Mouse (Mus musculus) layer of hippocampus, adult 9-10 months (tissue): ENCODE data around the gene Olfr1426.
"Not testable (repeated sequence)": the region's sequence is repeated elsewhere in the genome, so short reads cannot be mapped to it uniquely, and the experiment has no call there.

Experiments
- DNase-seq: peaks from one replicate; pipeline ENCODE4 v3.0.0; 2022; ENCODE audit warnings: low spot score

The Olfr1426 gene

GRCm38 (mm10) chr19:12091913-12092312 is at the start of gene Olfr1426:
TSS of gene Olfr1426 (minus strand) at chr19:12092013.
- no peak for DNase-seq

- DNase-seq = peak; percentile 54
These were observed 42.5 kb upstream of the Olfr1426 start for GRCm38 (mm10) chr19:12134289-12134688.

GRCm38 (mm10) chr19:12123103-12123502 is 31.3 kb upstream of the Olfr1426 start, which contains the start of gene Olfr76:
TSS of gene Olfr76 (minus strand) at chr19:12123203.
- no peak for DNase-seq

GRCm38 (mm10) chr19:12116464-12116863 is 24.7 kb upstream of the Olfr1426 start:
- DNase-seq = no peak

- no peak for DNase-seq
These were observed 24.0 kb upstream of the Olfr1426 start, which contains the start of gene Olfr1428 for GRCm38 (mm10) chr19:12115797-12116196. TSS of gene Olfr1428 (minus strand) at chr19:12115897.

GRCm38 (mm10) chr19:12113807-12114206 is 22.0 kb upstream of the Olfr1426 start:
- no peak for DNase-seq

- DNase-seq = no peak
These were observed 12.7 kb upstream of the Olfr1426 start for GRCm38 (mm10) chr19:12104541-12104940.

- no peak for DNase-seq
These were observed 11.4 kb upstream of the Olfr1426 start, which contains the start of gene Olfr1427 for GRCm38 (mm10) chr19:12103234-12103633. TSS of gene Olfr1427 (minus strand) at chr19:12103334.

- not testable (repeated sequence) for DNase-seq
These were observed 14.2 kb downstream of the Olfr1426 start, which contains the start of gene Olfr1425 for GRCm38 (mm10) chr19:12077631-12078030. TSS of gene Olfr1425 (minus strand) at chr19:12077731.

GRCm38 (mm10) chr19:12069546-12069945 is 22.3 kb downstream of the Olfr1426 start:
- not testable (repeated sequence) for DNase-seq

- DNase-seq = not testable (repeated sequence)
These were observed 24.0 kb downstream of the Olfr1426 start for GRCm38 (mm10) chr19:12067806-12068205.

- DNase-seq = not testable (repeated sequence)
These were observed 29.2 kb downstream of the Olfr1426 start, which contains the start of gene Olfr1424 for GRCm38 (mm10) chr19:12062582-12062981. TSS of gene Olfr1424 (minus strand) at chr19:12062682.

GRCm38 (mm10) chr19:12043163-12043562 is 48.6 kb downstream of the Olfr1426 start:
- DNase-seq = no peak

GRCm38 (mm10) chr19:12041217-12041616 is 50.6 kb downstream of the Olfr1426 start, which contains the start of gene Olfr1423:
TSS of gene Olfr1423 (minus strand) at chr19:12041317.
- no peak for DNase-seq

GRCm38 (mm10) chr19:12037727-12038126 is 54.1 kb downstream of the Olfr1426 start:
- no peak for DNase-seq
